Mouse (Mus musculus): ENCODE data around the gene Dxo. TPM values are rescaled to one million over a fixed set of nuclear protein-coding genes. Genes with fewer than 3 reads are reported as not detected.

Dxo gene
- polyA plus RNA-seq, 1 experiment from 2014 or later = 52.9 TPM

GRCm38 (mm10) chr17:34881166-34881565, 44.3 kb downstream of the Dxo start:
- Histone ChIP-seq H3K9ac (replicated peaks; ENCODE audit: low read depth, low read length) (no peak overlapping the region), H3K4me2 (replicated peaks; ENCODE audit: low read depth, low read length) (no peak overlapping the region), H3K4me1 (ENCODE audit: control insufficient read depth, insufficient read depth, low read length) (0 out of 2 replicates have a peak, but pooled peaks cover 3% of the 10 kb centered on the region), H3K36me3 (ENCODE audit: control insufficient read depth, insufficient read depth, low read length) (no peaks in the 10 kb centered on the region), H3K27me3 (ENCODE audit: control insufficient read depth, insufficient read depth, low read length) (no peaks in the 10 kb centered on the region), H3K27ac (ENCODE audit: low read length) (no peak overlapping the region), H3K4me3 (ENCODE audit: low read depth, low read length) (no peak overlapping the region), H3K9me3 (ENCODE audit: control insufficient read depth, low read depth, low read length) (no peaks in the 10 kb centered on the region)
- no peak for ATAC-seq (ENCODE audit: insufficient number of reproducible peaks, insufficient read depth, low FRiP score, low read depth)

DNA sequence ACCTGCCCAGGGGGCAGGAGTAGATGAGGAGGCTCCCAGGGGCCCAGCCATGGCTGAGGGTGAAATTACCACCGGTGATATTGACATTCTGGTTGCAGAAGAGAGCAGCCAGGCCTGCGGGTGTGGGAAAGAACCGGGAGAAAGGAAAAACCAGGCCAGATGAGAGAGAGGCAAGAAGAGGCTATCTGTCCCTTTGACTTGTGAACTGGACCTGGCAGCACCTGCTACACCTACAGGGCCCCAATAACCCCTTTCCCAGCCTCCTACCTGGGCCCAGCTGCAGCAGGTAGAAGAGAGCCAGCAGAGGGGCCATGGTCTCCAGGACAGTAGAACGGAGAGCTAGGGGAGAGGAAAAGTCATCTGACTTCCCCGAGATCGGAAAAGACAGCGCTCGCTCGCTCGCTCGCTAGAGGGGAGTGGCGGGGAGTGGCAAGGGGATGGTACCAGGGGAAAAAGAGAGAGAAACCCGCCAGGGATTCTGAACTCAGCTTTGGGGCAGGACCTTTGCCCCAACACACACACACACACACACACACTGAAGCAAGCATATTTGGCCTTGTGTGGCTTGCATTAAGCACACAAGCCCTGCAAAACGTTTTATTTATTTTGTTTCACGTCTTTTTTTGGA, 45.0 kb downstream of the Dxo start, which contains the start of gene Gm20547:
TSS of gene Gm20547 (minus strand) at position 360 of the 628 bp plus-strand sequence.
- H3K4me1 ChIP-seq (ENCODE audit: control insufficient read depth, insufficient read depth, low read length) = 0 out of 2 replicates have a peak, but pooled peaks cover 3% of the 10 kb centered on the region
- no peak for ATAC-seq (ENCODE audit: insufficient number of reproducible peaks, insufficient read depth, low FRiP score, low read depth)
- H3K27me3 ChIP-seq (ENCODE audit: control insufficient read depth, insufficient read depth, low read length) = no peaks in the 10 kb centered on the region
- no peak within 1 kb of the TSS for H3K9ac ChIP-seq (replicated peaks; ENCODE audit: low read depth, low read length)
- H3K4me2 ChIP-seq (replicated peaks; ENCODE audit: low read depth, low read length) = 0 out of 2 replicates have a peak within 1 kb of the TSS, but pooled peaks have one; percentile 3
- WGBS = 5% methylated on average over 15 of the region's 15 CpGs
- no peak within 1 kb of the TSS for H3K4me3 ChIP-seq (ENCODE audit: low read depth, low read length)
- no peak within 1 kb of the TSS for H3K27ac ChIP-seq (ENCODE audit: low read length)
- H3K9me3 ChIP-seq (ENCODE audit: control insufficient read depth, low read depth, low read length) = no peaks in the 10 kb centered on the region
- H3K36me3 ChIP-seq (ENCODE audit: control insufficient read depth, insufficient read depth, low read length) = no peaks in the 10 kb centered on the region

DNA sequence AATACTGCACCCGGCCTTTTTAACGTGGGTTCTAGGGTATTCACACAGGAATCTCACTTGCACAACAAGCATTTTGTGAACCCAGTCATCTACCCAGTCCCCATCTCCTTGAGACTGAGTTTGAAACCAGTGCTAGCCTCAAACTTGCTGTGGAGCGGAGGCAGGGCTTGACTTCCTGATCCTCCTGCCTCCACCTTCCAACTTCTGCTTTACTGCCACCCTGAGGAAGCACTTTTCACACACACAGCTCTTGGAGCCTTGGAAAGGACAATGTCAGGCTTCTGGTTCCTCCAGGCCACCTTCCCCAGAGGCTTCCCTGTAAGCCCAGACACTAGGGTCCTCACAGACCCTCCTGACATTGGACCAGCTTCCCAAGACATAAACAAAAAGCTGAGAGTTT, 46.5 kb downstream of the Dxo start:
- Histone ChIP-seq H3K27ac (ENCODE audit: low read length) (no peak overlapping the region), H3K9me3 (ENCODE audit: control insufficient read depth, low read depth, low read length) (no peaks in the 10 kb centered on the region), H3K27me3 (ENCODE audit: control insufficient read depth, insufficient read depth, low read length) (no peaks in the 10 kb centered on the region), H3K9ac (replicated peaks; ENCODE audit: low read depth, low read length) (no peak overlapping the region), H3K4me2 (replicated peaks; ENCODE audit: low read depth, low read length) (no peak overlapping the region), H3K36me3 (ENCODE audit: control insufficient read depth, insufficient read depth, low read length) (no peaks in the 10 kb centered on the region), H3K4me1 (ENCODE audit: control insufficient read depth, insufficient read depth, low read length) (0 out of 2 replicates have a peak, but pooled peaks cover 3% of the 10 kb centered on the region), H3K4me3 (ENCODE audit: low read depth, low read length) (no peak overlapping the region)
- ATAC-seq (ENCODE audit: insufficient number of reproducible peaks, insufficient read depth, low FRiP score, low read depth) = no peak
- 67% methylated on average over 3 of the region's 3 CpGs for WGBS

GRCm38 (mm10) chr17:34884704-34885103, 47.9 kb downstream of the Dxo start:
- WGBS = 82% methylated on average over 6 of the region's 6 CpGs
- Histone ChIP-seq H3K27ac (ENCODE audit: low read length) (no peak overlapping the region), H3K4me3 (ENCODE audit: low read depth, low read length) (no peak overlapping the region), H3K36me3 (ENCODE audit: control insufficient read depth, insufficient read depth, low read length) (no peaks in the 10 kb centered on the region), H3K27me3 (ENCODE audit: control insufficient read depth, insufficient read depth, low read length) (no peaks in the 10 kb centered on the region), H3K9me3 (ENCODE audit: control insufficient read depth, low read depth, low read length) (no peaks in the 10 kb centered on the region), H3K9ac (replicated peaks; ENCODE audit: low read depth, low read length) (no peak overlapping the region), H3K4me1 (ENCODE audit: control insufficient read depth, insufficient read depth, low read length) (no peaks in the 10 kb centered on the region), H3K4me2 (replicated peaks; ENCODE audit: low read depth, low read length) (no peak overlapping the region)
- no peak for ATAC-seq (ENCODE audit: insufficient number of reproducible peaks, insufficient read depth, low FRiP score, low read depth)

DNA sequence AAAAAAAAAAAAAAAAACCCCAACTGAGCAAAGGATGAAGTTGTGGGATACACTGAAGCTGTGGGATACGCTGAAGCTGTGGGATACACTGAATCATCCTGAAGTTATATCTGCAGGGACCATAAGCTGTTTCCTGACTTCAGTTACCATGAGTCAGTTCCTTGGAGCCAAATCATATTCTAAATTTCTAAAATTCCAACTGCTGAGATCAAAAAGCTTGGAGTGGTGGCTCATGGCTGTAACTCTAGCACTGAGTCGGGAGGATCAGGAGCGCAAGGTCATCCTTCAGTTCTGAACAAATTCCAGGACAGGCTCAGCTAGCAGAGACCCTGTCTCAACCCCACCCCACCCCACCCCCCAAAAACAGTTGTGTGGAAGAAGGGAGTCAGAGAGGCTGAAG, 48.8 kb downstream of the Dxo start:
- Histone ChIP-seq H3K4me2 (replicated peaks; ENCODE audit: low read depth, low read length) (no peak overlapping the region), H3K27me3 (ENCODE audit: control insufficient read depth, insufficient read depth, low read length) (no peaks in the 10 kb centered on the region), H3K27ac (ENCODE audit: low read length) (no peak overlapping the region), H3K9me3 (ENCODE audit: control insufficient read depth, low read depth, low read length) (no peaks in the 10 kb centered on the region), H3K9ac (replicated peaks; ENCODE audit: low read depth, low read length) (no peak overlapping the region), H3K4me3 (ENCODE audit: low read depth, low read length) (no peak overlapping the region), H3K36me3 (ENCODE audit: control insufficient read depth, insufficient read depth, low read length) (no peaks in the 10 kb centered on the region), H3K4me1 (ENCODE audit: control insufficient read depth, insufficient read depth, low read length) (no peaks in the 10 kb centered on the region)
- ATAC-seq (ENCODE audit: insufficient number of reproducible peaks, insufficient read depth, low FRiP score, low read depth) = no peak
- WGBS = 78% methylated on average over 3 of the region's 3 CpGs

- H3K4me2 ChIP-seq (replicated peaks; ENCODE audit: low read depth, low read length) = no peak overlapping the region
- WGBS = 83% methylated on average over 5 of the region's 5 CpGs
- no peak overlapping the region for H3K27ac ChIP-seq (ENCODE audit: low read length)
- H3K27me3 ChIP-seq (ENCODE audit: control insufficient read depth, insufficient read depth, low read length) = no peaks in the 10 kb centered on the region
- no peak overlapping the region for H3K9ac ChIP-seq (replicated peaks; ENCODE audit: low read depth, low read length)
- H3K4me3 ChIP-seq (ENCODE audit: low read depth, low read length) = no peak overlapping the region
- no peaks in the 10 kb centered on the region for H3K36me3 ChIP-seq (ENCODE audit: control insufficient read depth, insufficient read depth, low read length)
- no peaks in the 10 kb centered on the region for H3K9me3 ChIP-seq (ENCODE audit: control insufficient read depth, low read depth, low read length)
- no peak for ATAC-seq (ENCODE audit: insufficient number of reproducible peaks, insufficient read depth, low FRiP score, low read depth)
- no peaks in the 10 kb centered on the region for H3K4me1 ChIP-seq (ENCODE audit: control insufficient read depth, insufficient read depth, low read length)
Measured at GRCm38 (mm10) chr17:34887942-34888341, 51.1 kb downstream of the Dxo start.

Small RNA genes within 50 kb of the gene (microRNA-seq; reads per million reads assigned to microRNA genes)
- gene Mir6970 (0.78 reads per million), gene Mir6971 (1.6 reads per million), gene Mir6972 (not detected)

Other genes starting within 250 kb of the Dxo start
- 6.1 and 8.0 TPM in 2 replicates for gene Gpsm3, start 247.2 kb upstream of the Dxo start, polyA plus RNA-seq (2014; fragmentation: Nextera tagmentation; extraction: Ambion mirVana)
- gene Pbx2, start 245.8 kb upstream of the Dxo start, polyA plus RNA-seq (2014; fragmentation: Nextera tagmentation; extraction: Ambion mirVana) = 13.1 and 15.5 TPM in 2 replicates
- gene Ager, start 239.2 kb upstream of the Dxo start, polyA plus RNA-seq (2014; fragmentation: Nextera tagmentation; extraction: Ambion mirVana) = 3.7 and 3.8 TPM in 2 replicates
- gene Rnf5, start 233.3 kb upstream of the Dxo start, polyA plus RNA-seq (2014; fragmentation: Nextera tagmentation; extraction: Ambion mirVana) = 104 and 105 TPM in 2 replicates
- 53.1 and 53.9 TPM in 2 replicates for gene Agpat1, start 232.8 kb upstream of the Dxo start, polyA plus RNA-seq (2014; fragmentation: Nextera tagmentation; extraction: Ambion mirVana)
- 3.8 and 4.2 TPM in 2 replicates for gene Egfl8, start 221.0 kb upstream of the Dxo start, polyA plus RNA-seq (2014; fragmentation: Nextera tagmentation; extraction: Ambion mirVana)
- 31.2 and 31.8 TPM in 2 replicates for gene Ppt2, start 208.5 kb upstream of the Dxo start, polyA plus RNA-seq (2014; fragmentation: Nextera tagmentation; extraction: Ambion mirVana)
- gene Prrt1, start 207.5 kb upstream of the Dxo start, polyA plus RNA-seq (2014; fragmentation: Nextera tagmentation; extraction: Ambion mirVana) = 0.56 and 0.67 TPM in 2 replicates
- 11.9 and 12.0 TPM in 2 replicates for gene Fkbpl, start 192.3 kb upstream of the Dxo start, polyA plus RNA-seq (2014; fragmentation: Nextera tagmentation; extraction: Ambion mirVana)
- gene Atf6b, start 189.9 kb upstream of the Dxo start, polyA plus RNA-seq (2014; fragmentation: Nextera tagmentation; extraction: Ambion mirVana) = 56.5 and 58.3 TPM in 2 replicates
- 1.1 TPM in 2 replicates for gene Tnxb, start 166.5 kb upstream of the Dxo start, polyA plus RNA-seq (2014; fragmentation: Nextera tagmentation; extraction: Ambion mirVana)
- gene C4b, start 93.1 kb upstream of the Dxo start, polyA plus RNA-seq (2014; fragmentation: Nextera tagmentation; extraction: Ambion mirVana) = 0.07 TPM in 1 of 2 replicates, not detected in the other
- not detected in 2 replicates for gene Cyp21a1, start 32.5 kb upstream of the Dxo start, polyA plus RNA-seq (2014; fragmentation: Nextera tagmentation; extraction: Ambion mirVana)
- gene Stk19, start 74 bp upstream of the Dxo start, polyA plus RNA-seq (2014; fragmentation: Nextera tagmentation; extraction: Ambion mirVana) = 22.3 and 27.3 TPM in 2 replicates
- 37.7 and 39.5 TPM in 2 replicates for gene Skiv2l, start 13.2 kb downstream of the Dxo start, polyA plus RNA-seq (2014; fragmentation: Nextera tagmentation; extraction: Ambion mirVana)
- gene Nelfe, start 13.4 kb downstream of the Dxo start, polyA plus RNA-seq (2014; fragmentation: Nextera tagmentation; extraction: Ambion mirVana) = 101 and 114 TPM in 2 replicates
- 6.7 and 9.4 TPM in 2 replicates for gene Cfb, start 25.5 kb downstream of the Dxo start, polyA plus RNA-seq (2014; fragmentation: Nextera tagmentation; extraction: Ambion mirVana)
- 0.87 and 1.2 TPM in 2 replicates for gene Zbtb12, start 42.5 kb downstream of the Dxo start, polyA plus RNA-seq (2014; fragmentation: Nextera tagmentation; extraction: Ambion mirVana)
- gene Gm20547, start 45.0 kb downstream of the Dxo start, polyA plus RNA-seq (2014; fragmentation: Nextera tagmentation; extraction: Ambion mirVana) = not detected in 2 replicates
- gene C2, start 61.2 kb downstream of the Dxo start, polyA plus RNA-seq (2014; fragmentation: Nextera tagmentation; extraction: Ambion mirVana) = 2.8 TPM in 2 replicates
- gene Ehmt2, start 61.5 kb downstream of the Dxo start, polyA plus RNA-seq (2014; fragmentation: Nextera tagmentation; extraction: Ambion mirVana) = 69.4 and 79.4 TPM in 2 replicates
- gene Slc44a4, start 77.4 kb downstream of the Dxo start, polyA plus RNA-seq (2014; fragmentation: Nextera tagmentation; extraction: Ambion mirVana) = 5.3 and 6.4 TPM in 2 replicates
- gene Neu1, start 94.2 kb downstream of the Dxo start, polyA plus RNA-seq (2014; fragmentation: Nextera tagmentation; extraction: Ambion mirVana) = 15.1 and 16.2 TPM in 2 replicates
- gene Hspa1b, start 122.2 kb downstream of the Dxo start, polyA plus RNA-seq (2014; fragmentation: Nextera tagmentation; extraction: Ambion mirVana) = 0.54 and 0.84 TPM in 2 replicates
- 0.66 TPM in 1 of 2 replicates, not detected in the other for gene Gm20481, start 132.9 kb downstream of the Dxo start, polyA plus RNA-seq (2014; fragmentation: Nextera tagmentation; extraction: Ambion mirVana)
- 4.9 and 6.0 TPM in 2 replicates for gene Hspa1a, start 135.1 kb downstream of the Dxo start, polyA plus RNA-seq (2014; fragmentation: Nextera tagmentation; extraction: Ambion mirVana)
- gene Hspa1l, start 135.7 kb downstream of the Dxo start, polyA plus RNA-seq (2014; fragmentation: Nextera tagmentation; extraction: Ambion mirVana) = 0.73 and 0.75 TPM in 2 replicates
- gene Lsm2, start 144.8 kb downstream of the Dxo start, polyA plus RNA-seq (2014; fragmentation: Nextera tagmentation; extraction: Ambion mirVana) = 177 and 205 TPM in 2 replicates
- gene Vars, start 164.0 kb downstream of the Dxo start, polyA plus RNA-seq (2014; fragmentation: Nextera tagmentation; extraction: Ambion mirVana) = 84.0 and 92.3 TPM in 2 replicates
- 0.18 and 0.22 TPM in 2 replicates for gene Vwa7, start 179.6 kb downstream of the Dxo start, polyA plus RNA-seq (2014; fragmentation: Nextera tagmentation; extraction: Ambion mirVana)
- gene Sapcd1, start 191.0 kb downstream of the Dxo start, polyA plus RNA-seq (2014; fragmentation: Nextera tagmentation; extraction: Ambion mirVana) = 16.3 and 21.3 TPM in 2 replicates
- gene Msh5, start 209.7 kb downstream of the Dxo start, polyA plus RNA-seq (2014; fragmentation: Nextera tagmentation; extraction: Ambion mirVana) = 3.6 and 3.8 TPM in 2 replicates
- 83.0 and 88.5 TPM in 2 replicates for gene Clic1, start 212.9 kb downstream of the Dxo start, polyA plus RNA-seq (2014; fragmentation: Nextera tagmentation; extraction: Ambion mirVana)
- 292 and 322 TPM in 2 replicates for gene Ddah2, start 222.0 kb downstream of the Dxo start, polyA plus RNA-seq (2014; fragmentation: Nextera tagmentation; extraction: Ambion mirVana)
- gene Ly6g6c, start 228.4 kb downstream of the Dxo start, polyA plus RNA-seq (2014; fragmentation: Nextera tagmentation; extraction: Ambion mirVana) = 0.30 and 0.63 TPM in 2 replicates
- gene Mpig6b, start 229.2 kb downstream of the Dxo start, polyA plus RNA-seq (2014; fragmentation: Nextera tagmentation; extraction: Ambion mirVana) = 0.97 and 1.3 TPM in 2 replicates
- gene Ly6g6e, start 239.9 kb downstream of the Dxo start, polyA plus RNA-seq (2014; fragmentation: Nextera tagmentation; extraction: Ambion mirVana) = 7.8 and 9.7 TPM in 2 replicates
- 1.5 and 2.1 TPM in 2 replicates for gene Ly6g6d, start 241.0 kb downstream of the Dxo start, polyA plus RNA-seq (2014; fragmentation: Nextera tagmentation; extraction: Ambion mirVana)
- 0.29 TPM in 1 of 2 replicates, not detected in the other for gene Ly6g6f, start 248.6 kb downstream of the Dxo start, polyA plus RNA-seq (2014; fragmentation: Nextera tagmentation; extraction: Ambion mirVana)

Data from stomach, embryonic 14.5 days (tissue).